Mouse (Mus musculus) MEL (cell line): ENCODE results near the gene Rab3a. TPM values are rescaled to one million over a fixed set of nuclear protein-coding genes. Genes with fewer than 3 reads are reported as not detected.

Source experiments
- DNase-seq: peaks from one replicate; pipeline ENCODE4 v3.0.0; 2011; ENCODE audit warnings: low read depth, low spot score
- H3K27ac ChIP-seq: 2 replicates; pipeline ENCODE4 v1.5.1; 2012; ENCODE audit warnings: low read depth, mild to moderate bottlenecking, control low read depth, low read length, moderate library complexity; ENCODE audit not compliant: control insufficient read depth
- H3K27me3 ChIP-seq, 2 experiments: fragments of 150-350 bp in 1 of 2; sonication (generic) in 1 of 2; 2 replicates each; pipeline ENCODE4 v1.6.1; 2012; ENCODE audit warnings: low read length in 2 of 2, mild to moderate bottlenecking in 2 of 2, improper control_type of control experiment in 1 of 2, moderate library complexity in 1 of 2; ENCODE audit not compliant: insufficient read depth in 2 of 2, control insufficient read depth in 1 of 2
- H3K36me3 ChIP-seq, 2 experiments: 2 replicates each; pipeline ENCODE4 v1.6.1; 2012 to 2014; ENCODE audit warnings: low read length in 2 of 2, improper control_type of control experiment in 1 of 2, inconsistent platforms in 1 of 2, mild to moderate bottlenecking in 1 of 2; ENCODE audit not compliant: insufficient read depth in 2 of 2, control insufficient read depth in 1 of 2
- H3K4me1 ChIP-seq, 2 experiments: fragments of 150-350 bp in 1 of 2; sonication (generic) in 1 of 2; 2 replicates each; pipeline ENCODE4 v1.6.1; 2012; ENCODE audit warnings: low read length in 2 of 2, improper control_type of control experiment in 1 of 2, mild to moderate bottlenecking in 1 of 2; ENCODE audit not compliant: insufficient read depth in 2 of 2, control insufficient read depth in 1 of 2
- H3K4me3 ChIP-seq, 2 experiments: fragments of 150-350 bp in 1 of 2; sonication (generic) in 1 of 2; 2 replicates each; pipeline ENCODE4 v1.5.1; 2012; ENCODE audit warnings: low read depth in 2 of 2, low read length in 2 of 2, mild to moderate bottlenecking in 2 of 2, moderate library complexity in 2 of 2, control low read depth in 1 of 2, improper control_type of control experiment in 1 of 2; ENCODE audit not compliant: control insufficient read depth in 1 of 2, insufficient read depth in 1 of 2
- H3K79me2 ChIP-seq: 2 replicates; pipeline ENCODE4 v1.6.1; 2012; ENCODE audit warnings: mild to moderate bottlenecking, low read length, moderate library complexity; ENCODE audit not compliant: control insufficient read depth, poor library complexity, insufficient read depth
- H3K9ac ChIP-seq: 2 replicates; pipeline ENCODE4 v1.6.1; 2012; ENCODE audit warnings: low read depth, mild to moderate bottlenecking, control low read depth, low read length, moderate library complexity; ENCODE audit not compliant: control insufficient read depth, poor library complexity, severe bottlenecking
- H3K9me3 ChIP-seq: fragments of 150-350 bp; sonication (generic); replicated peaks from 2 replicates; pipeline ENCODE4 v1.6.1; 2012; ENCODE audit warnings: mild to moderate bottlenecking, low read length, improper control_type of control experiment, moderate library complexity; ENCODE audit not compliant: insufficient read depth
- BHLHE40 ChIP-seq: IDR thresholded peaks from 2 replicates; pipeline ENCODE4 v1.6.1; 2012; ENCODE audit warnings: low read depth, mild to moderate bottlenecking, inconsistent platforms, low read length, improper control_type of control experiment, borderline replicate concordance
- CHD1 ChIP-seq: IDR thresholded peaks from 2 replicates; pipeline ENCODE4 v1.6.1; 2012; ENCODE audit warnings: low read depth, mild to moderate bottlenecking, inconsistent platforms, low read length, improper control_type of control experiment
- CTCF ChIP-seq, 3 experiments: IDR thresholded peaks in 2 of 3; conservative IDR thresholded peaks in 1 of 3; 2 replicates each; pipeline ENCODE4 v1.5.1; 2011 to 2012; ENCODE audit warnings: low read length in 3 of 3, low read depth in 2 of 3, mild to moderate bottlenecking in 2 of 3, improper control_type of control experiment in 1 of 3, inconsistent platforms in 1 of 3, mixed read lengths in 1 of 3, moderate library complexity in 1 of 3; ENCODE audit not compliant: control insufficient read depth in 1 of 3, insufficient read depth in 1 of 3, poor library complexity in 1 of 3, severe bottlenecking in 1 of 3
- E2F4 ChIP-seq: IDR thresholded peaks from 2 replicates; pipeline ENCODE4 v1.6.1; 2011; ENCODE audit warnings: low read depth, low read length, improper control_type of control experiment, borderline replicate concordance
- ELF1 ChIP-seq: IDR thresholded peaks from 2 replicates; pipeline ENCODE4 v1.6.1; 2014; ENCODE audit warnings: low read depth, mild to moderate bottlenecking, inconsistent platforms, low read length, improper control_type of control experiment, moderate library complexity
- GABPA ChIP-seq: IDR thresholded peaks from 2 replicates; pipeline ENCODE4 v1.6.1; 2012; ENCODE audit warnings: low read depth, mild to moderate bottlenecking, inconsistent platforms, low read length, improper control_type of control experiment, moderate library complexity
- HCFC1 ChIP-seq: IDR thresholded peaks from 2 replicates; pipeline ENCODE4 v1.6.1; 2012; ENCODE audit warnings: low read depth, mild to moderate bottlenecking, inconsistent platforms, low read length, improper control_type of control experiment, moderate library complexity
- JUND ChIP-seq: IDR thresholded peaks from 2 replicates; pipeline ENCODE4 v1.6.1; 2011; ENCODE audit warnings: low read depth, mild to moderate bottlenecking, improper control_type of control experiment, low read length
- MAX ChIP-seq: IDR thresholded peaks from 2 replicates; pipeline ENCODE4 v1.6.1; 2011; ENCODE audit warnings: low read length, improper control_type of control experiment
- MAZ ChIP-seq: IDR thresholded peaks from 2 replicates; pipeline ENCODE4 v1.6.1; 2012; ENCODE audit warnings: low read depth, mild to moderate bottlenecking, inconsistent platforms, low read length, improper control_type of control experiment
- MXI1 ChIP-seq: IDR thresholded peaks from 2 replicates; pipeline ENCODE4 v1.6.1; 2011; ENCODE audit warnings: mild to moderate bottlenecking, low read depth, low read length, improper control_type of control experiment
- MYB ChIP-seq: IDR thresholded peaks from 2 replicates; pipeline ENCODE4 v1.6.1; 2011; ENCODE audit warnings: mild to moderate bottlenecking, low read depth, low read length, improper control_type of control experiment
- MYC ChIP-seq: IDR thresholded peaks from 2 replicates; pipeline ENCODE4 v1.6.1; 2011; ENCODE audit warnings: low read depth, mild to moderate bottlenecking, low read length, improper control_type of control experiment, moderate library complexity
- NELFE ChIP-seq: IDR thresholded peaks from 2 replicates; pipeline ENCODE4 v1.6.1; 2011; ENCODE audit warnings: low read depth, low read length, improper control_type of control experiment
- POLR2AphosphoS2 ChIP-seq: IDR thresholded peaks from 2 replicates; pipeline ENCODE4 v1.6.1; 2011; ENCODE audit warnings: low read length, improper control_type of control experiment
- POLR2AphosphoS5 ChIP-seq: IDR thresholded peaks from 2 replicates; pipeline ENCODE4 v1.6.1; 2012; ENCODE audit warnings: low read depth, borderline replicate concordance, mild to moderate bottlenecking, inconsistent platforms, low read length, moderate library complexity, mixed read lengths
- RAD21 ChIP-seq: IDR thresholded peaks from 2 replicates; pipeline ENCODE4 v1.6.1; 2011; ENCODE audit warnings: mild to moderate bottlenecking, low read depth, low read length, improper control_type of control experiment
- SIN3A ChIP-seq: IDR thresholded peaks from 2 replicates; pipeline ENCODE4 v1.6.1; 2012; ENCODE audit warnings: low read length, improper control_type of control experiment, inconsistent platforms
- TAL1 ChIP-seq: IDR thresholded peaks from 2 replicates; pipeline ENCODE4 v1.6.1; 2012; ENCODE audit warnings: mild to moderate bottlenecking, inconsistent platforms, low read length, moderate library complexity, mixed read lengths
- UBTF ChIP-seq: IDR thresholded peaks from 2 replicates; pipeline ENCODE4 v1.6.1; 2012; ENCODE audit warnings: low read depth, mild to moderate bottlenecking, inconsistent platforms, low read length, improper control_type of control experiment, moderate library complexity, borderline replicate concordance; ENCODE audit not compliant: insufficient read depth
- USF1 ChIP-seq: IDR thresholded peaks from 2 replicates; pipeline ENCODE4 v1.6.1; 2014; ENCODE audit warnings: low read depth, mild to moderate bottlenecking, inconsistent platforms, low read length, improper control_type of control experiment, moderate library complexity
- USF2 ChIP-seq, 2 experiments: IDR thresholded peaks; 2 replicates each; pipeline ENCODE4 v1.6.1; 2011 to 2012; ENCODE audit warnings: improper control_type of control experiment in 2 of 2, low read length in 2 of 2, borderline replicate concordance in 1 of 2, inconsistent platforms in 1 of 2, low read depth in 1 of 2, mild to moderate bottlenecking in 1 of 2; ENCODE audit not compliant: insufficient read depth in 1 of 2
- ZC3H11A ChIP-seq: IDR thresholded peaks from 2 replicates; pipeline ENCODE4 v1.6.1; 2012; ENCODE audit warnings: low read depth, mild to moderate bottlenecking, inconsistent platforms, low read length, improper control_type of control experiment
- ZKSCAN1 ChIP-seq: IDR thresholded peaks from 2 replicates; pipeline ENCODE4 v1.6.1; 2012; ENCODE audit warnings: low read depth, mild to moderate bottlenecking, inconsistent platforms, low read length, improper control_type of control experiment, moderate library complexity
- ZNF384 ChIP-seq: IDR thresholded peaks from 2 replicates; pipeline ENCODE4 v1.6.1; 2012; ENCODE audit warnings: low read depth, mild to moderate bottlenecking, inconsistent platforms, low read length, improper control_type of control experiment
- polyA plus RNA-seq, 2 experiments: library from polyadenylated mRNA; stranded (reverse) in 1 of 2; unstranded in 1 of 2; fragments of >175 nt in 1 of 2; fragments of >200 nt in 1 of 2; gene quantifications; 2 replicates each; pipeline versions ENCODE4 v1.2.1 to v1.2.4; 2012; ENCODE audit warnings: low replicate concordance in 2 of 2, low read depth in 1 of 2; ENCODE audit not compliant: insufficient read length in 2 of 2, insufficient read depth in 1 of 2, missing spikeins in 1 of 2
- total RNA-seq: library from RNA; depleted of rRNA; stranded (reverse); fragments of 300-350 nt; gene quantifications from 2 replicates; pipeline ENCODE4 v1.2.3, GENCODE M21; 2012

Rab3a gene
- total and polyA plus RNA-seq, 3 experiments = 1.8 to 5.6 TPM; not detected in 1

DNA sequence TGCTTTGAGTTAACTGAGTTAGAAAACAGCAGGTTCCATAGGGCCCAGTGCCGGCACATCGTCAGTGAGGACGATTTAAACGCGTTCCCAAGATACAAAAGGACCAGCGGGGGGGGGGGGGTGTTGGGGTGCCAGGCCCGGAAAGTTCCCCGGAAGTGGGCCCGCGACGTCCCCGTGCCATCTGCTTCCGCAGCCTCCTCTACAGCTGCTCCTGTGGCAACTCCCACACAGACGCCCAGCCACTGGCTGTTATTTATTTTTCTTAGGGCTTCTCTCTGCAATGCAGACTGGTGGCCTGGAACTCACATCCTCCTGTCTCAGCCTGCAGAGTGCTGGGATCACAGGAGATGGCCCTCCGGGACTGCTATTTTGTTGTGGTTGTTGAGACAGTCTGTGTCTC lies 46.7 kb downstream of the Rab3a start:
- no peaks in the 10 kb centered on the region; the same call in 1 of the 2 replicates for H3K79me2 ChIP-seq
- no peaks in the 10 kb centered on the region for H3K27me3 ChIP-seq
- no peak overlapping the region for H3K27ac ChIP-seq
- no peak overlapping the region for H3K9ac ChIP-seq
- H3K4me1 ChIP-seq = peaks cover 0 to 10% of the 10 kb centered on the region in 2 experiments; a peak in 3 of 4 replicates
- no peak for TF ChIP-seq USF1
- TF ChIP-seq MXI1 = no peak
- TF ChIP-seq BHLHE40 = no peak
- no peak for TF ChIP-seq E2F4
- TF ChIP-seq ZC3H11A = no peak
- peaks cover 0 to 6% of the 10 kb centered on the region in 2 experiments; a peak in 1 of 4 replicates for H3K36me3 ChIP-seq
- DNase-seq = no peak
- H3K4me3 ChIP-seq = no peak overlapping the region
- H3K9me3 ChIP-seq = no peaks in the 10 kb centered on the region

DNA sequence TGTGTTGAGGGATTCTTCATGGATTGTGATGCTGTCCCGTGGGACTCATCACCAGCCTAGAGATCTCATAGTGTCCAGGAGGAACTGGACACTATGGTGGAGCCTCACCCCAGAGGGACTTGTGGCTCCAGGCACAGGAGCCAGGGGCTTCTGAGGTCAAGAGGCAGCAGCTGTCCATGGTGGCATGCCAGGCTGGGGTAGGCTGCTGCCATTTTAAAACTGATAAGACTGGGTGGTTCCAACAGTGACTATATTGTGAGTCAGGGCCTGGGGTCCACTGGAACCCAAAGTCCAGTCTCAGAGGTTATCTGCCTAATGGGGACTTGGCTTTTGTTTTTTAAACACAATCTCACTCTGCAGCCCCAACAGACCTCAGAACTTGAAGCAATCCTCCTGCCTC lies 47.4 kb downstream of the Rab3a start:
- H3K4me1 ChIP-seq = peaks cover 0 to 14% of the 10 kb centered on the region in 2 experiments; a peak in 3 of 4 replicates

DNA sequence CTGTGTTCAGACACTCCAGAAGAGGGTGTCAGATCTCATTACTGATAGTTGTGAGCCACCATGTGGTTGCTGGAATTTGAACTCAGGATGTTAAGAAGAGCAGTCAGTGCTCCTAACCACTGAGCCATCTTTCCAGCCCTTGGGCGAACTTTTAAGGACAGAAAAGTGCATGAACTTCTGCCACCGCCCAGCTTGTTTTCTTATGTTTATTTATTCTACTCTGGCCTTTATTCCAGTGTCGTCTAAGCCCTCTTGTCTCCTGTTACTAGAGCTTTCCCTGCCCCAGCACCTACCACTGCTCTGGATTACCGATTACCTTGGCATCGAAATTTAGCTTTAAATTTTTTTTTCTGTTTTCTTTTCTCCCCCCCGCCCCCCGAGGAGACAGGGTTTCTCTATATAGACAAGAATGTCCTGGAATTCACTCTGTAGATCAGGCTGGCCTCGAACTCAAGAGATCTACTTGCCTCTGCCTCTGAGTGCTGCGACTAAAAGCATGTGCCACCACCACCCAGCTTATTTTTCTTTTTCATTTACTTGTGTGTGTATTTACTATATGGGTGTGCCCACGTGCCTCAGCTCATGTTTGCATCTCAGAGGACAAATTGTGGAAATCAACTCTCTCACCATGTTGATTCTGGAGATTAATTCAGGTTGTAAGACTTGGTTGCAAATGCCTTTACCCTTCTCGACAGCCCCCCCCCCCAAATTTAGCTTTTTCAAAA lies 48.5 kb downstream of the Rab3a start:
- peaks cover 0 to 17% of the 10 kb centered on the region in 2 experiments; a peak in 3 of 4 replicates for H3K4me1 ChIP-seq
- no peaks in the 10 kb centered on the region; the same call in 1 of the 2 replicates for H3K79me2 ChIP-seq
- H3K36me3 ChIP-seq = peaks cover 0 to 6% of the 10 kb centered on the region in 2 experiments; a peak in 1 of 4 replicates
- H3K9me3 ChIP-seq = no peaks in the 10 kb centered on the region
- peak overlapping the region; percentile 53; the same call in 1 of the 2 replicates for H3K27ac ChIP-seq
- H3K4me3 ChIP-seq = peak overlapping the region in 1 of 2 experiments; percentile 64; a peak in 3 of 4 replicates
- DNase-seq = peak; percentile 44
- peak overlapping the region; percentile 60; the same call in 1 of the 2 replicates for H3K9ac ChIP-seq
- no peaks in the 10 kb centered on the region for H3K27me3 ChIP-seq
- no peak for TF ChIP-seq NELFE
- no peak for TF ChIP-seq TAL1
- TF ChIP-seq HCFC1 = no peak
- no peak for TF ChIP-seq MAZ
- TF ChIP-seq USF1 = peak; percentile 36; the same call in 1 of the 2 replicates
- no peak for TF ChIP-seq UBTF
- TF ChIP-seq RAD21 = no peak
- no peak for TF ChIP-seq POLR2AphosphoS2
- TF ChIP-seq ZC3H11A = no peak
- TF ChIP-seq BHLHE40 = 0 out of 2 replicates have a peak, but pooled peaks have one; percentile 24
- no peak for TF ChIP-seq POLR2AphosphoS5
- no peak for TF ChIP-seq ZNF384
- TF ChIP-seq MXI1 = no peak
- TF ChIP-seq USF2 (IDR thresholded peaks at IDR 0.05; ENCODE audit: borderline replicate concordance in 1 of 2, insufficient read depth in 1 of 2, low read depth in 1 of 2, low read length in 2 of 2) = no peak

More for the DNA sequence above, 47.4 kb downstream of the Rab3a start:
- Histone ChIP-seq H3K27me3 (no peaks in the 10 kb centered on the region), H3K27ac (no peak overlapping the region), H3K79me2 (no peaks in the 10 kb centered on the region; the same call in 1 of the 2 replicates), H3K9ac (no peak overlapping the region), H3K4me3 (no peak overlapping the region), H3K36me3 (peaks cover 0 to 6% of the 10 kb centered on the region in 2 experiments; a peak in 1 of 4 replicates), H3K9me3 (no peaks in the 10 kb centered on the region)
- DNase-seq = no peak
- no peak for TF ChIP-seq ELF1
- no peak for TF ChIP-seq USF2 (IDR thresholded peaks at IDR 0.05; ENCODE audit: borderline replicate concordance in 1 of 2, insufficient read depth in 1 of 2, low read depth in 1 of 2, low read length in 2 of 2)
- TF ChIP-seq TAL1 = no peak
- no peak for TF ChIP-seq ZNF384
- TF ChIP-seq HCFC1 = no peak
- TF ChIP-seq USF1 = no peak
- TF ChIP-seq POLR2AphosphoS2 = no peak
- no peak for TF ChIP-seq MYC
- TF ChIP-seq ZKSCAN1 = no peak
- TF ChIP-seq CTCF (IDR thresholded peaks at IDR 0.05 in 2 of 3, conservative IDR thresholded peaks at IDR 0.05 in 1 of 3; ENCODE audit: control insufficient read depth in 1 of 3, insufficient read depth in 1 of 3, low read depth in 2 of 3, low read length in 3 of 3, poor library complexity in 1 of 3, severe bottlenecking in 1 of 3) = no peak
- no peak for TF ChIP-seq JUND
- TF ChIP-seq SIN3A = no peak
- TF ChIP-seq GABPA = no peak
- no peak for TF ChIP-seq MAX
- no peak for TF ChIP-seq POLR2AphosphoS5
- TF ChIP-seq CHD1 = no peak
- TF ChIP-seq MYB = no peak
- no peak for TF ChIP-seq RAD21
